ENCODE assay signal across 18 mouse cellular contexts in the genomic region with DNA sequence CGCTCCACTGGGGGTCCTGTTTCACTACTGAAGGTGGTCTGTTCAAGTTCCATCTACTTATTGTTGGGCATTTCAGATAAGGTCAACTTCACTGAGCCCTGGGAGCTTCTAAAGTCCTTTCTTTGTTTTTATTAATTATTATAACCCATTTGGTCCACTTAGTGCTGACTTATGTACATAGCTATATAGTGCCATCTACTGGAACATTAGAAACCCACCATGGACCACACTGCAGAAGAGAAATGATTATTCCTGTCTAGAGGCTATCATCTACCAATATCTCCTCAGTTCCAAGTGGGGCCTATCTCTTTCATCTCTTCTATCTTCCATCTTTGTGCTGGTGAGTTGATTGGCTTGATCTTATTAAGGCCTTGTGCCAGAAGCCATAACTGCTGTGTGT.
A peak's percentile ranks its signal among the peaks of the same experiment; 100 is the strongest.
DNase-seq lines count a peak whose midpoint lies in the region; ATAC-seq lines count a peak whose summit lies in the region.
"Had no signal": no experiment of that assay in that cellular context is flagged by ENCODE, and none has a peak within 500 bp of the region (broad histone marks: within the 10 kb centered on the region; RNA-seq: fewer than 3 reads in every experiment).

No protein-coding gene starts in this region.

- no peak overlapping the region for H3K4me2 ChIP-seq in forebrain, embryonic 13.5 days
- H3K4me2 ChIP-seq in forebrain, embryonic 12.5 days = no peak overlapping the region
- H3K4me2 ChIP-seq in kidney, embryonic 16.5 days (replicated peaks; ENCODE audit: low read depth, low read length) = no peak overlapping the region
- H3K4me2 ChIP-seq: embryonic facial prominence, embryonic 13.5 days; limb, embryonic 12.5 days had no signal

- H3K9me3 ChIP-seq in forebrain, embryonic 13.5 days (replicated peaks) = no peaks in the 10 kb centered on the region
- no peaks in the 10 kb centered on the region for H3K9me3 ChIP-seq in forebrain, embryonic 12.5 days
- no peaks in the 10 kb centered on the region for H3K9me3 ChIP-seq in kidney, embryonic 16.5 days (ENCODE audit: low read length)
- H3K9me3 ChIP-seq: embryonic facial prominence, embryonic 13.5 days; limb, embryonic 12.5 days had no signal

- H3K9ac ChIP-seq in forebrain, embryonic 13.5 days = no peak overlapping the region
- no peak overlapping the region for H3K9ac ChIP-seq in forebrain, embryonic 12.5 days
- H3K9ac ChIP-seq in kidney, embryonic 16.5 days (replicated peaks; ENCODE audit: low read length) = no peak overlapping the region
- H3K9ac ChIP-seq: embryonic facial prominence, embryonic 13.5 days; limb, embryonic 12.5 days; liver, embryonic 14.5 days had no signal

- 97% methylated on average over 1 of the region's 1 CpGs for WGBS in forebrain, embryonic 13.5 days
- WGBS in forebrain, embryonic 12.5 days = 85% methylated on average over 1 of the region's 1 CpGs
- 92% methylated on average over 1 of the region's 1 CpGs for WGBS in kidney, embryonic 16.5 days

- H3K27me3 ChIP-seq in forebrain, embryonic 13.5 days = no peaks in the 10 kb centered on the region
- no peaks in the 10 kb centered on the region for H3K27me3 ChIP-seq in forebrain, embryonic 12.5 days
- no peaks in the 10 kb centered on the region for H3K27me3 ChIP-seq in kidney, embryonic 16.5 days (ENCODE audit: insufficient read depth, low read length)
- H3K27me3 ChIP-seq: embryonic facial prominence, embryonic 13.5 days; limb, embryonic 12.5 days had no signal

- no peak for DNase-seq in kidney, postnatal 36 days
- peak; percentile 9 for DNase-seq in ES-CJ7 (ENCODE audit: low read depth, low spot score)
- DNase-seq in embryo, embryonic 9.5 days (ENCODE audit: extremely low spot score) = peak; percentile 1
- no peak for DNase-seq in adrenal gland, postnatal 25 days
- no peak for DNase-seq in heart, postnatal 4 days
- DNase-seq: adrenal gland, adult 8-10 months; B cell, adult 2 months; gastrocnemius, postnatal 14 days; heart, postnatal 14 days; lung, postnatal 14 days had no signal

- no peak overlapping the region for H3K4me3 ChIP-seq in forebrain, embryonic 13.5 days
- H3K4me3 ChIP-seq in forebrain, embryonic 12.5 days (replicated peaks) = no peak overlapping the region
- H3K4me3 ChIP-seq in kidney, embryonic 16.5 days (ENCODE audit: low read length) = no peak overlapping the region
- H3K4me3 ChIP-seq: embryonic facial prominence, embryonic 13.5 days; limb, embryonic 12.5 days; myocyte had no signal

- H3K36me3 ChIP-seq in forebrain, embryonic 13.5 days (ENCODE audit: poor library complexity, severe bottlenecking) = no peaks in the 10 kb centered on the region
- H3K36me3 ChIP-seq in forebrain, embryonic 12.5 days (replicated peaks) = no peaks in the 10 kb centered on the region
- H3K36me3 ChIP-seq in kidney, embryonic 16.5 days (ENCODE audit: insufficient read depth, low read length) = no peaks in the 10 kb centered on the region
- H3K36me3 ChIP-seq: embryonic facial prominence, embryonic 13.5 days; limb, embryonic 12.5 days had no signal

- H3K4me1 ChIP-seq in forebrain, embryonic 13.5 days = no peaks in the 10 kb centered on the region
- no peaks in the 10 kb centered on the region for H3K4me1 ChIP-seq in forebrain, embryonic 12.5 days
- no peaks in the 10 kb centered on the region for H3K4me1 ChIP-seq in kidney, embryonic 16.5 days (ENCODE audit: insufficient read depth, low read length)
- H3K4me1 ChIP-seq: embryonic facial prominence, embryonic 13.5 days; limb, embryonic 12.5 days had no signal

- peak; percentile 53; the same call in 1 of the 2 replicates for ATAC-seq in forebrain, embryonic 13.5 days
- ATAC-seq in forebrain, embryonic 12.5 days (ENCODE audit: low FRiP score) = no peak
- 0 out of 2 replicates have a peak, but pooled peaks have one; percentile 23 for ATAC-seq in kidney, embryonic 16.5 days (ENCODE audit: low FRiP score, low TSS enrichment)
- ATAC-seq: hindbrain, embryonic 16.5 days had no signal

- no peak overlapping the region for H3K27ac ChIP-seq in forebrain, embryonic 13.5 days
- H3K27ac ChIP-seq in forebrain, embryonic 12.5 days = no peak overlapping the region
- H3K27ac ChIP-seq in kidney, embryonic 16.5 days (ENCODE audit: low read length) = no peak overlapping the region
- H3K27ac ChIP-seq: embryonic facial prominence, embryonic 13.5 days; limb, embryonic 12.5 days; liver, embryonic 14.5 days had no signal

Comparison
In these comparisons a context has a peak if more than half of its experiments do, and no peak if none do; other contexts are left out.
1. DNase-seq: peak in ES-CJ7 (single experiment) and embryo, embryonic 9.5 days (single experiment); none in kidney, postnatal 36 days (0 of 2), adrenal gland, postnatal 25 days (single experiment) and heart, postnatal 4 days (single experiment).